Mouse (Mus musculus) lung, postnatal 14 days (tissue): ENCODE data around the gene Map3k19.

ENCODE experiments used
- DNase-seq: peaks from one replicate; pipeline ENCODE4 v3.0.0; 2021

Gene Map3k19

DNA sequence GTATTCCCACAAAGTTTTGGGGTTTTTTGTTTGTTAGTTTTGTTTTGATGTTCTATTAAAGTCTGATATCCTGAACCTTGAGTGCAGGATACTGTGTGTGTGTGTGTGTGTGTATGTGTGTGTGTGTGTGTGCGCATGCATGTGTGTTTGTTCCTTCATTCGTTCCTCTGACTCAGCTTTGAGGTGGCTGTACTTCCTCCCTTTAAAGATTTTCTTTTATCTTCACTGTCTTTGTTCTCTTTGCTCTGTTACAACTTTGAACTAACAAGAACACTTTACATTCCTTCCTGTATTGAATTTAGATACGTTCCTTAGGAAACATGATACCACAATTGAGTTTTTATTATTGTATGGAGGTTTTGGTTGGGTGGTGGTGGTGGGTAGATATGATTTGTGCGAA is 58.5 kb downstream of the Map3k19 start:
- DNase-seq: no peak

DNA sequence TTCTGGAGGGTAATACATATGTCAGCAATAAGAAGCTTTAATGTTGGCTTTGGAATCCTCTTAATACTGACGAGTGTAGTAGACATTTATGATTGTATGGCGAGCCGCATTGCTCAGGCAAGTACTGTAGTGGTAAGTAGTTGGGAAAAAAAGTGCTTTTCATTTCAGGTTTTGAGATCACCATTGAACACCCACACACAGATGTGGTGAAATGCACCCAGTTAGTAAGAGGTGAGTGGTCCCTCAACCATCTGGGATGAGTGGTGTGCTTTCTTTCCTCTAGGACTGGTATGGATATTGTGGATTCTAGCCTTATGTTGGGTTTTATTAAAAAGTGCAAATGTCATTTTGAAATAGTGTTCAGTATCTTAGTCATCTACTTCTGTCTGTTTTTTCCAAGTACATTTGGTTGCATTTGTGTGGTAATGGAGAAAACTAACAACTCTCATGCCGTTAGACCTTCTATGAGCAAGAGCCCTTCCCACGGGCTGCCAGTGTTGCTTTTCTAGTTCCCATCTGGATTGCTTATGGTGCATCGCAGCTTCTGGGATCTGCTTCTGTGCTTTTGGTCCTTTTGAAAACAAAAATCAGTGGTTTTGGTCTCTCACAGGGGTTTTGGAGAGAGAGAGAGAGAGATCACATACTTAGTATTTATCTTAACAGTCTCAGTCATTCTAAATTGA is 59.6 kb downstream of the Map3k19 start:
- no peak for DNase-seq

DNA sequence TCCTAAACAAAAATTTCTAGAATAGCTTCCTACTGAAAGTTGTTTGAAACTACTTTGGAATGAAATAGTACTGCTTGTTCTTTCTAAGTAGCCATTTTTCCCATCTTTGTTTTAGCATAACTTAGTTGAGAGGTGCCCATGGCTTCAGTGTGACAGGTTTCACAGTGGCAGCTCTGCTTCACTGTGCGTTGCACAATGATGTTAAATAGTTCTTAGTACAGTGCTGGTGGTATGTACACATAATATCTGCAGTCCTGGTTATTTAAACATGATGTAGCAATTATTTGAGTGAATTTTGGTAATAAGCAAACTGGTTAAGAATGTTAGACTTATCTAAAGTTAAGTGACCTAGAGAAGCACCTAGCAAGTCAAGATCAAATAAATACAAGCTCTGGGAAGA is 61.4 kb downstream of the Map3k19 start:
- no peak for DNase-seq

DNA sequence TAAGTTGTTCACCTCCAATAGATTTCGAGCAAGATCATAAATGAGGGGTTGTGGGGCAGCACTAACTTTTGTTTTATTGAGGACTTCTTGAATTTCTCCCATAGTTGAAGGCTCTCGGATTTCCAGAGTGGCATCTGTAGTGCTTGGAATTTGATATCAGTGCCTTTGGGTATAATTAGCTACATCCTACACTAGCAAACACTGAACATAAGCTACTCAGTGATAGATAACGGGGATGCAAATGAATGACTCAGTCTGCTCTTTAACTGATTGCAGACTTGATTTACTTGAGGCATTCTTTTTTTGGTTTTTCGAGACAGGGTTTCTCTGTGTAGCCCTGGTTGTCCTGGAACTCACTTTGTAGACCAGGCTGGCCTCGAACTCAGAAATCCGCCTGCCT is 65.9 kb downstream of the Map3k19 start:
- DNase-seq: no peak

DNA sequence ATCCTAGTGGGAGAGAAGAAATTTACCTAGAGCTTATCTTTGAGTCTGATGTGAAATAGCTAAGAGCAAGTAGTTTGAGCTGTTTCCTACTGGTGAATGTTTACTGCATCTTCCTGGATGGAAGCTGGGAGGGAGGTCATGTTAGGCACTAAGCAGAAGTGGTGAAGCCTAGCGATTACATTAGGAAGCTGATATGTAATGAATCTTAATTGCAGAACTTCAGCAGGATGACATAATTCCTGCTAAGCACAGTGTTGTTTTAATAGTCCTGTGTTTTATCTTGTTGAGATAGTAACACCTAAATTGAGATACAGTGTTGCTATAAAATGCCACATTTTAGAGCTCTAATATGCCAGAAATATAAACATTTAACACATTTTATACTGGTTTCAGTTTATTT is 68.9 kb downstream of the Map3k19 start:
- DNase-seq: no peak

DNA sequence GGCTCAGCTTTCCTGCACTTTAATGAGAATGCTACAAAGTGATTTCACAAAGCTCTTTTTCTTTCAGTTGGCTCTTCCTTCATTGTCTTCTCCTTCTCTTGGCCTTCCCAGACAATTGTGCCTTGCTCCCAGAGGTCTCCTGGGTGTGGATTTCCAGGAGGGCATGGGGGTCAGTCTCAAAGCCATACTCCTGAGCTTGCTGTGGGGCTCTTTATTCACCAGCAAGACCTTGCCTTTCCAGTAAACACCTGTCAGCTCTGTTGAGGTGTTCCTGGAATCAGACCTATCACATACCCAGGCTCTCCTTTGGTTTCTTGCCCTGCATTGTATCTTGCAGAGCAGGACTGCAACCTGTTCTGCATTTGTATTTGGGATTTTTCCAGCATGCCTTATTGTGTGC is 71.0 kb downstream of the Map3k19 start:
- no peak for DNase-seq

DNA sequence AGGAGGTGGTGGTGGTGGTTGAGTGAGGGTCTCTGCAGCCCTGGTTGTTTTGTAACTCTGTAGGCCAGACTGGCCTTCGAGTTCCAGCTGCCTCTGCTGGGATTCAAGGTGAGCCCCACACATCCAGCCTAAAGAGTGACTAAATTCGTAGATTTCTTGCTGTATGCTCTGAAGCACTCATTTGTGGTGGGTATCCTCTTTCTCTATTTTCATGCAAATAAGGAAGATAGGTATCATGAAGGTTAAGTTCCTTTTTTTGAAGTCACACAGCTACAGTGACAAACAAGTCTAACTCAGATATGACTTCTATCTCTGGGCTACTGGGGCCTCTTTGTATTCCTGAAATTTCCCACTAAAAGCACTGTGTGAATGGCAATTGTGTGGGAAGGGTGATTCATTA is 74.0 kb downstream of the Map3k19 start:
- DNase-seq: no peak

DNA sequence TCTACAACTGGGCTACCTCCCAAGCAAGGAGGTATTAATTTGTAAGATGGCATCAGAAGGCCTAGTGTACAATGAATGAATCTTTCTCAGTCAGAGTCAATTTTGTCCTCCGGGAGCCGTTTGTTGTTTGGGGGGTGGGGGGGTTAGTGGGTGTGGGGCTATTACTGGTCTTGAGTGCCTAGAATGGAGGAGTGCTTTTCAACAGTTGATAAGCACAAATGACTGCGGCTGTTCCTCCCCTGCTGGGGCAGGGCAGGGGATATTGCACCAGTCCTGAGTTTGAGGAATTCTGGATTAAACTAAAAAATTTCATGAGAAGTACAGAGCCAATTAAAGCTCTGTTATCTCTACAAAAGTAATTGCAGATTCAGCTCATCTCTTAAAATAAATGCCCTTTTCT is 74.7 kb downstream of the Map3k19 start:
- no peak for DNase-seq

DNA sequence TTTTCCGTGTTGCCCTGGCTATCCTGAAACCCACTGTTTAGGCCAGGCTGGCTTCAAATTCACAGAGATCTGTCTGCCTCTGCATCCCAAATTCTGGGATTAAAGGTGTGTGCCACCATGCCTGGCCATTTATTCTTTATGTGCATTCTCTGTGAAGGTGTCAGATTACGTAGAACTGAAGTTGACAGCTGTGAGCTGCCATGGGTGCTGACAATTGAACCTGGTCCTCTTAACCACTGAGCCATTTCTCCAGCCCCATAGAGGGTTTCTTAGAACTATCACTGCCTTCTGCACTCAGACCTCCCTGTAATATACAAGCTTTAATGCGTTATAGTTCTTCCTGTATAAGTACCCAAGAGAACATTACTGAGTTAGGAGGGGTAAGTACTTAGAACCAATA is 76.2 kb downstream of the Map3k19 start:
- DNase-seq: no peak

DNA sequence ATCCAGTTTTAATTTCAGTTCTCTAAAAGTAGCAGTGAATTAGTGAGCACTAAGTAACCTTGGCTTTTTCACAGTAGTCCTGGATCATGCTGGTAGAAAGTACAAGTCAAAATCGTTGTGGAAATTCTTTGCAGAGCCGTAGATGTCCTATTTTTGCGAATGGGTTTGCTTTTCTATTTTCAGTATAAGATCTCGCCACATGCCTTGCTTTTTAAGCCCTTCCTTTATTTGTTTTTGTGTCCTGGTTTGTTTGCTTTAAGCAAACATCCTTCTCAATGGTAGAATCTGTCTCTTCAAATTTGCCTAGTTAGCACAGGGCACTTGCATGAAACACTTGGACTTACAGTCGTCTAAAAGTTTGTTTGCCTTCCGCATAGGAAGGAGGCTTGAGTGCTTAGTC is 78.6 kb downstream of the Map3k19 start:
- DNase-seq: no peak

DNA sequence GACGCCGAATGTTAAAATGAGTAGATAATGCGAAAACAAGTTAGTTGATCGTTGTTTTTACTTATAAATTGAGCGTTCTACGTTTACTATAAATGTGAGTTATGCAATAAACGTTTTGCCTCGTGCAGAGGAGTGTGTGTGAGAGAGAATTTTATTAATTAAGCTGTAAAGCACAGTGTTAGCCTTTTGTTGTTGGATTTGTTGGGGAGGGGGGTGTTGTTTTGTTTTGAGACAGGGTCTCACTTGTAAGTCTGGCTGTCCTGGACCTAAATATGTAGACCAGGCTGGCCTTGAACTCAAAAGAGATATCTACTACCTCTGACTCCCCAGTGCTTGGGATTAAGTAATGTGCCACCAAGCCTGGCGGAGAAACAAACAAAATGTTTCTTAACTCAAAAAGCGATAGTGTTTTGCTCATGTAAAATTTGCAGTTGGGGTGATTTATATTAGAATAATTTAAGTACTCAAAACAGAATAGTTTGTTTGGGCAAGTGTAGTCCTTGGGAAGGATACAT is 79.6 kb downstream of the Map3k19 start:
- no peak for DNase-seq

DNA sequence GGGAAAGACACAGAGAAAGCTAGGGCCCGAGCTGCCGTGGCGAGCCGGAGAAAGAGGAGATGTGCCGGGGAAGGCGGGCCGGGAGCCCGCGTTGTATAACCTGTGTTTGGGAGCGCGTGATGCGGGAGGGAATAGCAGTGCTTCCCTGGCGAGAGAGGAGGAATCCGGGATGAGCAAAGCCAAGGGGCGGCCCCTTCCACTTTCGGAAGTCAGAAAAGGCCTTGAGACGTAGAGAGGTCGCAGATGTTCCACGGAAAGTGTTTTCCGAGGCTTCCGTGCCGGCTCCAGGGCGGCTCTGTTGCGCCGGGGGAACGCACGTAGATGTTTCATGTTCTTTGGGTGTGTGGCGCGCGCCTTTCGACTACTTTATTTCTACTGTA is 80.3 kb downstream of the Map3k19 start:
- peak; percentile 61 for DNase-seq

DNA sequence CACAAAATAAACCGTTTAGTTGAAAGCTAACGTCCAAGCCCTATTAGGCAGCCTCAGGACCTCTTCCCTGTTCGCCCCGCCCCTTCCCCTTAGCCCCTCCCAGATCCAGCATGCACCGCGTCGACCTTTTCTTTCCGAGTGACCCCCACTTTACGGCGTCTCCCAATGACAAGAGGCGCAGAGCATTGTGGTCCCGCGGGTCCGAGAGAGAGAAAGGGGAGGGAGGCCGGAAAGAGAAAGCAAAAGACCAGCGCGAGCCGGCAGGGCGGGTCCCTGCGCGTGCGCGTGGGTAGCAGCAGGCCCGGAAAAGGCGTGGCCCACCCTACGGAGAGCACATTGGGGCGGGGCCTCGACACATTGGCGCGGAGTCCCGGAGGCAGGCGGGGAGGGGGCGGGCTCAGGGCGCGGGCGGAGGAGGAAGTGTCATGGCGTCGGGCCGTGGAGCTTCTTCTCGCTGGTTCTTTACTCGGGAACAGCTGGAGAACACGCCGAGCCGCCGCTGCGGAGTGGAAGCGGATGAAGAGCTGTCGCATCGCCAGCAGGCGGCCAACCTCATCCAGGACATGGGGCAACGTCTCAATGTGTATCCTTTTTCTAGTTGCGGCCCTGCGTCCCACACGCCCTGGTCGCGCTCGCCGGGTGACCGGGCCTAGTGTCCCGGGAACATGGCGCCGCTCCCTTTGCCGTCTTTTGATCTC is 80.9 kb downstream of the Map3k19 start, which contains the start of gene Ccnt2:
Ccnt2 (plus strand) TSS at position 362 of the 698 bp plus-strand sequence.
- peak; percentile 98 for DNase-seq

DNA sequence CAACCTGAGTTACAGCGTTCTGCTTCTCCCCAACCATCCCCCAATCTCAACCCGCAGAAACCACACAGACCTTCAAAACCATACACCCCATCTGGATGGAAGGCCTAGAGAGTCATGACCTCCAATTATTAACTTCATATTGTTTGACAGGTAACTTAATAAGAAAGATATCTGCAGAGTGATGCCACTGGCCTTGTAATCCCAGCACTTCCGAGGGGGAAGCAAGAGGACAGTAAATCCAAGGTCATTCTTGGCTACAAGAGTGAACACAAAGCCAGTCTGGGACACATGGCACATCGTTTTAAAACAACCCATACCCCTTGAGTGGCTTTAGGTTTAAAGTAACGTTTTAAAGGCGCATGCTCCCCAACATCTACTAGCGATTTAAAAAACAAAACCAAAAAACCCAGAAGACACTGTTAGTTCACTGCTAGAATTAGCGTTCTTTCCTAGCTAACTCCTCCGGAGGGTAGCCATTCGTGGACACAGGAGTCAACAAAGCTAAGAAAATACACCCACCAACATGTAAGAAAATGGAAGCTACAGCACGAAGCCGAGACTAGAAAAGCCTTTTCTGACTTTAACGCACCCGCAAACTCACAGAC is 81.5 kb downstream of the Map3k19 start:
- DNase-seq: no peak

DNA sequence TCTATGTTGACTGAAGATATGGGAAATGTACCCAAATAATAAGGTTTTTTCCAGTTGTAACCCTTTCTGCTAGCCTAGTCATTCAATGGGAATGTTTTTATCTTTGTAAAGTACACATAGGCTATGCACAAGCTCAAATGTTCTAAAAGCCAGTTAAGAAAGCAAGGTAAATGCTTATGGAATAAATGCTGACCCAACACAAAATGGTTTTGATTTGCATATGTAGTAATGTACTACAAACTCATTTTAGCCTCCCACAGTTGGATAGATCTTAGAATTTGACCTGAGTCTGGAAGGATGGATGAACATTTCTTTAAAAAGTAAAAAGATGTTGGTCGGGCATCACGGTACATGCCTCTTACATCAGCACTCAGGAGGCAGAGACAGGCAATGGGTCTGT is 88.1 kb downstream of the Map3k19 start:
- DNase-seq: no peak

DNA sequence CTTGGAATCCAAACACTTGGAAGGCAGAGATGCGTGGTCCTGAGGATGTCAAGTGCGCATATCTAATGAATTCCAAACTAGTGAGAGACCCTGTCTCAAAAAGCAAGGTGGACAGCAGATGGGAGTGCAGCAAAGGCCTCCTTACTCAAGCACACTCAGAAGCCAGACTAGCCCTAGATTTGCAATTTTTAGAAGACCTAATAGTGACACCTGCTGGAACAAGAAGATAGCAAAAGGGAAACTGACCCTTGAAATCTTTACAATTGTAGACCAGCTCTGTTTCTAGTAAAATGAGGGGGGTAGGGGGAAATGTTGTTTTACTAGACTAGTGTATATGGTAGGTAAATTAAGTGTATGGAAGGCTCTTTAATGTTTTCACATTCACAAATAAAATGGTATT is 89.4 kb downstream of the Map3k19 start:
- DNase-seq: no peak
